Mouse (Mus musculus) liver, postnatal 0 days (tissue): ENCODE data around the gene Btf3l4. TPM values are rescaled to one million over a fixed set of nuclear protein-coding genes. Genes with fewer than 3 reads are reported as not detected.

Source experiments
- ATAC-seq: fragments of 200-750 bp; cut with Nextera tagmentation; 2 replicates; pipeline ENCODE4 v1.8.0; 2017; ENCODE audit warnings: mild to moderate bottlenecking, moderate library complexity
- DNase-seq: peaks from one replicate; pipeline ENCODE4 v3.0.0-alpha.2; 2016
- H3K27ac ChIP-seq: fragments of 300-500 bp; sonication (generic); 2 replicates; pipeline ENCODE4 v1.5.1; 2014; ENCODE audit warnings: antibody characterized with exemption, moderate library complexity, mild to moderate bottlenecking, low read depth
- H3K27me3 ChIP-seq: fragments of 300-500 bp; sonication (generic); 2 replicates; pipeline ENCODE4 v1.6.1; 2014; ENCODE audit warnings: low read length, control low read depth, mixed read lengths; ENCODE audit not compliant: insufficient read depth
- H3K36me3 ChIP-seq: fragments of 300-500 bp; sonication (generic); replicated peaks from 2 replicates; pipeline ENCODE4 v1.6.1; 2014; ENCODE audit warnings: mild to moderate bottlenecking, control low read depth, low read length, moderate library complexity, mixed read lengths; ENCODE audit not compliant: insufficient read depth
- H3K4me1 ChIP-seq: fragments of 300-500 bp; sonication (generic); 2 replicates; pipeline ENCODE4 v1.6.1; 2014; ENCODE audit warnings: antibody characterized with exemption, mild to moderate bottlenecking, control low read depth; ENCODE audit not compliant: insufficient read depth
- H3K4me2 ChIP-seq: fragments of 300-500 bp; sonication (generic); 2 replicates; pipeline ENCODE4 v1.6.1; 2014; ENCODE audit warnings: low read depth, mild to moderate bottlenecking, low read length, moderate library complexity, mixed read lengths
- H3K4me3 ChIP-seq: fragments of 300-500 bp; sonication (generic); 2 replicates; pipeline ENCODE4 v1.5.1; 2014; ENCODE audit warnings: low read depth, low read length
- H3K9ac ChIP-seq: fragments of 300-500 bp; sonication (generic); replicated peaks from 2 replicates; pipeline ENCODE4 v1.6.1; 2014; ENCODE audit warnings: mild to moderate bottlenecking, moderate library complexity
- H3K9me3 ChIP-seq: fragments of 300-500 bp; sonication (generic); 2 replicates; pipeline ENCODE4 v1.6.1; 2016; ENCODE audit warnings: mild to moderate bottlenecking, control low read depth, low read length, mixed read lengths
- CTCF ChIP-seq: sonication (generic); IDR thresholded peaks from 2 replicates; pipeline ENCODE4 v1.5.1; 2016; ENCODE audit warnings: antibody characterized with exemption, low read depth
- EP300 ChIP-seq: IDR thresholded peaks from 2 replicates; pipeline ENCODE4 v1.6.1; 2016; ENCODE audit warnings: antibody characterized with exemption, low read depth, mild to moderate bottlenecking
- WGBS: fragments of 180-500 bp; shearing (Covaris S2); extraction: QIAGEN DNeasy Blood & Tissue Kit; methylation state at CpG from one replicate; pipeline ENCODE4 v1.1.7; 2014; ENCODE audit not compliant: insufficient replicate concordance; 5-methylcytosine and 5-hydroxymethylcytosine counted together
- polyA plus RNA-seq: library from polyadenylated mRNA; unstranded; fragments of >200 nt; fragmentation: Nextera tagmentation; extraction: Ambion mirVana; gene quantifications from 2 replicates; pipeline ENCODE4 v1.2.1, GENCODE M21; 2015

Btf3l4 gene
- polyA plus RNA-seq, 1 experiment from 2014 or later = 56.9 TPM

- 51% methylated on average over 3 of the region's 3 CpGs for WGBS
- Histone ChIP-seq H3K36me3 (no peaks in the 10 kb centered on the region), H3K4me3 (no peak overlapping the region), H3K27ac (peak overlapping the region; percentile 35; the same call in 1 of the 2 replicates), H3K4me1 (no peaks in the 10 kb centered on the region; the same call in 1 of the 2 replicates), H3K27me3 (peaks cover 8% of the 10 kb centered on the region; the same call in 1 of the 2 replicates), H3K4me2 (peak overlapping the region; percentile 88), H3K9me3 (no peaks in the 10 kb centered on the region), H3K9ac (no peak overlapping the region)
- ATAC-seq = peak; percentile 35
- no peak for TF ChIP-seq CTCF
- TF ChIP-seq EP300 = no peak
- DNase-seq = no peak
Measured at GRCm38 (mm10) chr4:108781596-108781995, 51.8 kb downstream of the Btf3l4 start.

- Histone ChIP-seq H3K4me3 (peak overlapping the region; percentile 68), H3K9ac (peak overlapping the region; percentile 72), H3K27me3 (peaks cover 8% of the 10 kb centered on the region; the same call in 1 of the 2 replicates), H3K36me3 (no peaks in the 10 kb centered on the region), H3K4me1 (no peaks in the 10 kb centered on the region; the same call in 1 of the 2 replicates), H3K9me3 (no peaks in the 10 kb centered on the region), H3K4me2 (peak overlapping the region; percentile 88), H3K27ac (peak overlapping the region; percentile 85; the same call in 1 of the 2 replicates)
- TF ChIP-seq EP300 = no peak
- DNase-seq = no peak
- 2% methylated on average over 17 of the region's 20 CpGs for WGBS
- peak; percentile 5; the same call in 1 of the 2 replicates for ATAC-seq
Measured at GRCm38 (mm10) chr4:108780864-108781205, 52.6 kb downstream of the Btf3l4 start.

GRCm38 (mm10) chr4:108780057-108780863 is 53.2 kb downstream of the Btf3l4 start, which contains the start of gene Zfyve9:
Zfyve9 (minus strand) TSS chr4:108780798.
- peak; percentile 92 for ATAC-seq
- H3K27me3 ChIP-seq = peaks cover 8% of the 10 kb centered on the region; the same call in 1 of the 2 replicates

GRCm38 (mm10) chr4:108779763-108780056 is 53.7 kb downstream of the Btf3l4 start:
- H3K4me2 ChIP-seq = peak overlapping the region; percentile 88
- H3K9ac ChIP-seq = peak overlapping the region; percentile 72
- H3K4me1 ChIP-seq = no peaks in the 10 kb centered on the region; the same call in 1 of the 2 replicates
- ATAC-seq (no peak), DNase-seq (no peak)
- 3% methylated on average over 7 of the region's 7 CpGs for WGBS
- H3K27me3 ChIP-seq = peaks cover 8% of the 10 kb centered on the region; the same call in 1 of the 2 replicates
- TF ChIP-seq CTCF (no peak), EP300 (no peak)
- H3K9me3 ChIP-seq = no peaks in the 10 kb centered on the region
- H3K27ac ChIP-seq = peak overlapping the region; percentile 85
- H3K4me3 ChIP-seq = peak overlapping the region; percentile 68
- no peaks in the 10 kb centered on the region for H3K36me3 ChIP-seq

More at GRCm38 (mm10) chr4:108780057-108780863, 53.2 kb downstream of the Btf3l4 start, which contains the start of gene Zfyve9:
- DNase-seq = peak; percentile 83
- under 1% methylated on average over 100 of the region's 111 CpGs for WGBS
- Histone ChIP-seq H3K4me3 (peak within 1 kb of the TSS; percentile 68), H3K9ac (peak within 1 kb of the TSS; percentile 72), H3K36me3 (no peaks in the 10 kb centered on the region), H3K9me3 (no peaks in the 10 kb centered on the region), H3K4me2 (peak within 1 kb of the TSS; percentile 88), H3K27ac (peak within 1 kb of the TSS; percentile 85), H3K4me1 (no peaks in the 10 kb centered on the region; the same call in 1 of the 2 replicates)
- TF ChIP-seq CTCF = peak; percentile 46
- no peak for TF ChIP-seq EP300

GRCm38 (mm10) chr4:108768527-108768926 is 64.9 kb downstream of the Btf3l4 start:
- Histone ChIP-seq H3K36me3 (no peaks in the 10 kb centered on the region), H3K27me3 (no peaks in the 10 kb centered on the region), H3K9me3 (no peaks in the 10 kb centered on the region), H3K4me1 (peaks cover 3% of the 10 kb centered on the region; the same call in 1 of the 2 replicates), H3K27ac (no peak overlapping the region), H3K4me3 (no peak overlapping the region), H3K4me2 (no peak overlapping the region), H3K9ac (no peak overlapping the region)
- ATAC-seq = no peak
- TF ChIP-seq CTCF (no peak), EP300 (no peak)
- no peak for DNase-seq

Other genes with a start within 250 kb of the Btf3l4 start
- gene Cc2d1b, start 213.7 kb downstream of the Btf3l4 start, polyA plus RNA-seq = 5.7 and 6.5 TPM in 2 replicates
- gene 3110021N24Rik, start 114.0 kb downstream of the Btf3l4 start, polyA plus RNA-seq = 0.37 and 0.49 TPM in 2 replicates
- 0.95 and 0.97 TPM in 2 replicates for gene Zfyve9, start 52.8 kb downstream of the Btf3l4 start, polyA plus RNA-seq
- 43.1 and 44.2 TPM in 2 replicates for gene Txndc12, start 987 bp upstream of the Btf3l4 start, polyA plus RNA-seq
- 27.6 and 29.6 TPM in 2 replicates for gene Kti12, start 14.2 kb upstream of the Btf3l4 start, polyA plus RNA-seq
- gene A730015C16Rik, start 15.0 kb upstream of the Btf3l4 start, polyA plus RNA-seq = 0.27 and 0.72 TPM in 2 replicates
- 3.9 and 4.3 TPM in 2 replicates for gene Rab3b, start 45.4 kb upstream of the Btf3l4 start, polyA plus RNA-seq
- 18.5 and 19.6 TPM in 2 replicates for gene Nrd1, start 167.0 kb upstream of the Btf3l4 start, polyA plus RNA-seq